Mouse (Mus musculus): ENCODE measurements at regions not wholly inside any gene's neighbourhood (a gene's known extent, or its start where the extent isn't known, plus 50 kb on each side); places are given as distances from the start of the nearest gene placed in this dataset.
A peak's percentile ranks its signal among the peaks of the same experiment; 100 is the strongest.

DNA sequence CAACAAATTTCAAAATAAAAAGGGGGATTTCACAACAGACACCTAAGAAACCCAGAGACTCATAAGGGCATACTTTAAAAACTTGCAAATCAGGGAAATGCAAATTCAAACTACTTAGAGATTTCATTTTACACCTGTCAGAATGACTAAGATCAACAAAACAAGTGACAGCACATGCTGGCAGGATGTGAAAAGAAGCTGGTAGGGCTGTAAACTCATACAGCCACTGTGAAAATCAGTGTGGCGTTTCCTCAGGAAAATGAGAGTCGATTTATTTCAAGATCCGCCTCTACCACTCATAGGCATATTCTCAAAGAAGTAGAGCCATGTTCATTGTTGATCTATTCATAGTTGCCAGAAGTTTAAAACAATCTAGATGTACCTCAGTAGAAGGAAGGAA is 133.6 kb upstream of the Veph1 start:
- no peak overlapping the region for H3K9ac ChIP-seq (ENCODE audit: insufficient read depth, low read depth, low read length, poor library complexity, severe bottlenecking)
- DNase-seq (ENCODE audit: low read depth, low spot score): no peak
- no peaks in the 10 kb centered on the region for H3K4me1 ChIP-seq (ENCODE audit: control insufficient read depth in 2 of 2, insufficient read depth in 2 of 2, low read length in 2 of 2, poor library complexity in 1 of 2)
- no peak overlapping the region for H3K4me3 ChIP-seq (ENCODE audit: insufficient read depth in 1 of 2, low read depth in 1 of 2, low read length in 2 of 2, poor library complexity in 1 of 2, severe bottlenecking in 1 of 2)
- H3K27ac ChIP-seq (ENCODE audit: insufficient read depth, low read depth, low read length, poor library complexity, severe bottlenecking): no peak overlapping the region
- H3K9me3 ChIP-seq (ENCODE audit: control insufficient read depth, insufficient read depth, low read depth, low read length): no peaks in the 10 kb centered on the region
- in situ Hi-C loops (cut with MboI; ENCODE audit: low sequenced_read_pairs in 2 of 2, unreplicated experiment in 2 of 2): no loop called here
- TF ChIP-seq CHD2 (IDR thresholded peaks at IDR 0.05; ENCODE audit: low read depth, low read length): no peak
- no peak for TF ChIP-seq ZC3H11A (IDR thresholded peaks at IDR 0.05; ENCODE audit: borderline replicate concordance, low read depth, low read length)
- TF ChIP-seq ZNF384 (IDR thresholded peaks at IDR 0.05; ENCODE audit: low read depth, low read length): no peak
- no peak for TF ChIP-seq HCFC1 (IDR thresholded peaks at IDR 0.05; ENCODE audit: borderline replicate concordance, insufficient read depth, low read length)
- no peak for TF ChIP-seq MAFK (IDR thresholded peaks at IDR 0.05; ENCODE audit: insufficient read depth, low read depth, low read length)
- H3K36me3 ChIP-seq (ENCODE audit: control insufficient read depth, insufficient read depth, low read length, poor library complexity, severe bottlenecking): no peaks in the 10 kb centered on the region

DNA sequence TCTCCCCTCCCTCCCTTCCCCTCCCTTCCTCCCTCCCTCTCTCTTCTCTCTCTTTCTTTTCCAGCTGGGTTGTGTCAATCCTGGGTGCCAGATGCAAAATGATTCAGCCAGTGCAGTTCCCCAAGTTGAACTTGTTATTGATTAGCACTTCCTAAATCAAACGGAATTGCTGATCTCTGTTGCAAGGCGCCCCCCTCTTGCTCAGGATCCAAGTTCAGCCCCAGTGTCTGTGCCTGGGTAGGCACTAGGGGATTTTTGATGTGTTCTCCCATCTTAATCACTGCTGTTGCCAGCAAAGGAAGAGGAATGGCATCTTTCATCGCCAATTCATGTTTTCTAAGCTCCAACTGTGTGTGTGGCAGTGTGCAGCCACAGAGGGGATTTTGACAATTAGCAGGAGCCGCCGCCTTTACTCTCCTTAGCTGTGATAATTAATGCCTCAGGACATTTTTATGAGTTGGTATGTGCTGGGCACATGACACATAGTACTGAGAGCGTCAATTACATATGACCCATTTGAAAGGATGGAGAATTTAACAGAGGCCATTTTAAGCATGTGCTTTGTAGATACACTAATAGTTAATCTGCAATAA is 125.9 kb upstream of the Veph1 start:
- Histone ChIP-seq H3K27ac (ENCODE audit: insufficient read depth, low read depth, low read length, poor library complexity, severe bottlenecking) (no peak overlapping the region), H3K4me3 (ENCODE audit: insufficient read depth in 1 of 2, low read depth in 1 of 2, low read length in 2 of 2, poor library complexity in 1 of 2, severe bottlenecking in 1 of 2) (no peak overlapping the region), H3K9ac (ENCODE audit: insufficient read depth, low read depth, low read length, poor library complexity, severe bottlenecking) (no peak overlapping the region), H3K4me1 (ENCODE audit: control insufficient read depth in 2 of 2, insufficient read depth in 2 of 2, low read length in 2 of 2, poor library complexity in 1 of 2) (no peaks in the 10 kb centered on the region), H3K9me3 (ENCODE audit: control insufficient read depth, insufficient read depth, low read depth, low read length) (no peaks in the 10 kb centered on the region), H3K36me3 (ENCODE audit: control insufficient read depth, insufficient read depth, low read length, poor library complexity, severe bottlenecking) (no peaks in the 10 kb centered on the region)
- TF ChIP-seq ZNF384 (IDR thresholded peaks at IDR 0.05; ENCODE audit: low read depth, low read length) (no peak), MAFK (IDR thresholded peaks at IDR 0.05; ENCODE audit: insufficient read depth, low read depth, low read length) (no peak), CHD2 (IDR thresholded peaks at IDR 0.05; ENCODE audit: low read depth, low read length) (no peak), ZC3H11A (IDR thresholded peaks at IDR 0.05; ENCODE audit: borderline replicate concordance, low read depth, low read length) (no peak), HCFC1 (IDR thresholded peaks at IDR 0.05; ENCODE audit: borderline replicate concordance, insufficient read depth, low read length) (no peak)
- DNase-seq (ENCODE audit: low read depth, low spot score): no peak
- in situ Hi-C loops (cut with MboI; ENCODE audit: low sequenced_read_pairs in 2 of 2, unreplicated experiment in 2 of 2): no loop called here

- peak; percentile 21 for DNase-seq (ENCODE audit: low read depth, low spot score)
- no peaks in the 10 kb centered on the region for H3K4me1 ChIP-seq (ENCODE audit: control insufficient read depth in 2 of 2, insufficient read depth in 2 of 2, low read length in 2 of 2, poor library complexity in 1 of 2)
- H3K4me3 ChIP-seq (ENCODE audit: insufficient read depth in 1 of 2, low read depth in 1 of 2, low read length in 2 of 2, poor library complexity in 1 of 2, severe bottlenecking in 1 of 2): no peak overlapping the region
- H3K9ac ChIP-seq (ENCODE audit: insufficient read depth, low read depth, low read length, poor library complexity, severe bottlenecking): no peak overlapping the region
- H3K27ac ChIP-seq (ENCODE audit: insufficient read depth, low read depth, low read length, poor library complexity, severe bottlenecking): no peak overlapping the region
- H3K36me3 ChIP-seq (ENCODE audit: control insufficient read depth, insufficient read depth, low read length, poor library complexity, severe bottlenecking): no peaks in the 10 kb centered on the region
- TF ChIP-seq CHD2 (IDR thresholded peaks at IDR 0.05; ENCODE audit: low read depth, low read length) (no peak), ZNF384 (IDR thresholded peaks at IDR 0.05; ENCODE audit: low read depth, low read length) (peak; percentile 97), ZC3H11A (IDR thresholded peaks at IDR 0.05; ENCODE audit: borderline replicate concordance, low read depth, low read length) (no peak)
- in situ Hi-C loops (cut with MboI; ENCODE audit: low sequenced_read_pairs in 2 of 2, unreplicated experiment in 2 of 2): no loop called here
- H3K9me3 ChIP-seq (ENCODE audit: control insufficient read depth, insufficient read depth, low read depth, low read length): no peaks in the 10 kb centered on the region
Measured at GRCm38 (mm10) chr3:66410706-66411277, 114.2 kb upstream of the Veph1 start.

DNA sequence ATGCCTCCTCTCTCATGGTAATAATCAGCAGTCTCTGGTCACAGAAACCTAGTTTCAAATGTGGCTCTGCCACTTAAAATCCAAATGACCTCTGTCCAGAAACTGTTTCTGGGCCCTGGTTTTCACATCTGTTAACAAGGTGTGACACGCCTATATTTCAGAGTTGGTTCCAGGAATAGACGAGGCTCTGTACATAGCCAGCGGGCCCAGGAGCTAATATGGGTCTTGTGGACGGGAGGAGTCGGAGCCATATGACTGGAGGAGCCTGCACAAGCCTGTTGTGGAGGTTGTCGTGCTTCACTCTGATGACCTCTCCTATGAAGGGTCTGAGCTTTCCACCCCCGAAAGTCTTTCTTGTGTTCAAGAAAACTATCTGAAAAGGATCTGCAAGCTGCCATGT is 112.2 kb upstream of the Veph1 start:
- H3K4me1 ChIP-seq (ENCODE audit: control insufficient read depth in 2 of 2, insufficient read depth in 2 of 2, low read length in 2 of 2, poor library complexity in 1 of 2): no peaks in the 10 kb centered on the region
- H3K27ac ChIP-seq (ENCODE audit: insufficient read depth, low read depth, low read length, poor library complexity, severe bottlenecking): no peak overlapping the region
- in situ Hi-C loops (cut with MboI; ENCODE audit: low sequenced_read_pairs in 2 of 2, unreplicated experiment in 2 of 2): no loop called here
- no peaks in the 10 kb centered on the region for H3K36me3 ChIP-seq (ENCODE audit: control insufficient read depth, insufficient read depth, low read length, poor library complexity, severe bottlenecking)
- TF ChIP-seq MAFK (IDR thresholded peaks at IDR 0.05; ENCODE audit: insufficient read depth, low read depth, low read length): no peak
- no peak for TF ChIP-seq HCFC1 (IDR thresholded peaks at IDR 0.05; ENCODE audit: borderline replicate concordance, insufficient read depth, low read length)
- TF ChIP-seq ZNF384 (IDR thresholded peaks at IDR 0.05; ENCODE audit: low read depth, low read length): no peak
- no peak for TF ChIP-seq ZC3H11A (IDR thresholded peaks at IDR 0.05; ENCODE audit: borderline replicate concordance, low read depth, low read length)
- TF ChIP-seq CHD2 (IDR thresholded peaks at IDR 0.05; ENCODE audit: low read depth, low read length): no peak
- no peak for DNase-seq (ENCODE audit: low read depth, low spot score)
- H3K9me3 ChIP-seq (ENCODE audit: control insufficient read depth, insufficient read depth, low read depth, low read length): no peaks in the 10 kb centered on the region
- no peak overlapping the region for H3K4me3 ChIP-seq (ENCODE audit: insufficient read depth in 1 of 2, low read depth in 1 of 2, low read length in 2 of 2, poor library complexity in 1 of 2, severe bottlenecking in 1 of 2)
- no peak overlapping the region for H3K9ac ChIP-seq (ENCODE audit: insufficient read depth, low read depth, low read length, poor library complexity, severe bottlenecking)
